Mouse (Mus musculus): ENCODE results near the gene Abcc4.

GRCm38 (mm10) chr14:118667499-118667898 is 38.5 kb downstream of the Abcc4 start:
- TF ChIP-seq GATA1 (IDR thresholded peaks at IDR 0.05; ENCODE audit: low read length) (0 out of 2 replicates have a peak, but pooled peaks have one; percentile 14), TAL1 (IDR thresholded peaks at IDR 0.05; ENCODE audit: low read length) (no peak)

All from erythroblast, embryonic 14.5 days (primary cell).